Mouse (Mus musculus) liver, embryonic 14.5 days (tissue): ENCODE data around the gene Tapbpl. TPM values are rescaled to one million over a fixed set of nuclear protein-coding genes. Genes with fewer than 3 reads are reported as not detected.
A peak's percentile ranks its signal among the peaks of the same experiment; 100 is the strongest.

Source experiments
- ATAC-seq: fragments of 200-750 bp; cut with Nextera tagmentation; 2 replicates; pipeline ENCODE4 v1.8.0; 2017; ENCODE audit warnings: moderate number of reproducible peaks, mild to moderate bottlenecking, moderate library complexity; ENCODE audit not compliant: insufficient read depth
- DNase-seq, 3 experiments: peaks; one replicate each; pipeline ENCODE4 v3.0.0-alpha.2; 2012 to 2013; ENCODE audit warnings: low read depth in 3 of 3, low spot score in 3 of 3
- H3K27ac ChIP-seq: fragments of 300-500 bp; sonication (generic); 2 replicates; pipeline ENCODE4 v1.5.1; 2014; ENCODE audit warnings: moderate library complexity, mild to moderate bottlenecking, control low read depth, inconsistent platforms
- H3K27me3 ChIP-seq: fragments of 300-500 bp; sonication (generic); 2 replicates; pipeline ENCODE4 v1.6.1; 2014; ENCODE audit warnings: mild to moderate bottlenecking, low read length, moderate library complexity; ENCODE audit not compliant: control insufficient read depth, insufficient read depth
- H3K36me3 ChIP-seq: fragments of 300-500 bp; sonication (generic); replicated peaks from 2 replicates; pipeline ENCODE4 v1.6.1; 2014; ENCODE audit warnings: low read depth; ENCODE audit not compliant: control insufficient read depth, insufficient read depth
- H3K4me1 ChIP-seq, 2 experiments: fragments of 200-500 bp in 1 of 2; fragments of 300-500 bp in 1 of 2; sonication (generic) in 1 of 2; replicated peaks; 2 replicates each; pipeline ENCODE4 v1.6.1; 2012 to 2014; ENCODE audit warnings: antibody characterized with exemption in 1 of 2, inconsistent platforms in 1 of 2, low read length in 1 of 2; ENCODE audit not compliant: control insufficient read depth in 2 of 2, insufficient read depth in 2 of 2
- H3K4me2 ChIP-seq: fragments of 300-500 bp; sonication (generic); 2 replicates; pipeline ENCODE4 v1.6.1; 2014; ENCODE audit warnings: low read depth, mild to moderate bottlenecking, control low read depth, moderate library complexity
- H3K4me3 ChIP-seq, 2 experiments: fragments of 200-500 bp in 1 of 2; fragments of 300-500 bp in 1 of 2; sonication (generic) in 1 of 2; 2 replicates each; pipeline ENCODE4 v1.5.1; 2012 to 2014; ENCODE audit warnings: low read depth in 2 of 2, low read length in 2 of 2, mild to moderate bottlenecking in 2 of 2, control low read depth in 1 of 2, inconsistent platforms in 1 of 2, moderate library complexity in 1 of 2; ENCODE audit not compliant: insufficient read depth in 1 of 2
- H3K9ac ChIP-seq: fragments of 300-500 bp; sonication (generic); replicated peaks from 2 replicates; pipeline ENCODE4 v1.6.1; 2014; ENCODE audit warnings: mild to moderate bottlenecking, control low read depth, moderate library complexity
- H3K9me3 ChIP-seq: fragments of 300-500 bp; sonication (generic); 2 replicates; pipeline ENCODE4 v1.6.1; 2016; ENCODE audit warnings: low read length, mixed read lengths; ENCODE audit not compliant: control insufficient read depth
- CTCF ChIP-seq: IDR thresholded peaks from 2 replicates; pipeline ENCODE4 v1.5.1; 2016; ENCODE audit warnings: antibody characterized with exemption, low read depth, control low read depth
- EP300 ChIP-seq: IDR thresholded peaks from 2 replicates; pipeline ENCODE4 v1.6.1; 2016; ENCODE audit warnings: antibody characterized with exemption, low read depth
- WGBS: fragments of 180-500 bp; shearing (Covaris S2); extraction: QIAGEN DNeasy Blood & Tissue Kit; methylation state at CpG from one replicate; pipeline ENCODE4 v1.1.7; 2014; ENCODE audit not compliant: insufficient replicate concordance; 5-methylcytosine and 5-hydroxymethylcytosine counted together
- polyA plus RNA-seq, 2 experiments: library from polyadenylated mRNA; depleted of rRNA in 1 of 2; stranded (reverse) in 1 of 2; unstranded in 1 of 2; fragments of >200 nt; fragmentation: Nextera tagmentation in 1 of 2; extraction: Ambion mirVana in 1 of 2; gene quantifications; 2 replicates each; pipeline versions ENCODE4 v1.2.1 to v1.2.3; 2012 to 2014

Tapbpl gene
- polyA plus RNA-seq, 2 experiments: 4.2 TPM

- WGBS: 27% methylated on average over 14 of the region's 14 CpGs
- no peak for ATAC-seq
- no peaks in the 10 kb centered on the region for H3K36me3 ChIP-seq
Observed at GRCm38 (mm10) chr6:125253863-125254715, 22.4 kb upstream of the Tapbpl start.

GRCm38 (mm10) chr6:125252711-125253110, 21.1 kb upstream of the Tapbpl start:
- H3K4me2 ChIP-seq: no peak overlapping the region
- no peak overlapping the region for H3K27ac ChIP-seq
- no peaks in the 10 kb centered on the region for H3K27me3 ChIP-seq
- no peak for TF ChIP-seq CTCF
- TF ChIP-seq EP300: no peak
- no peaks in the 10 kb centered on the region for H3K9me3 ChIP-seq
- no peaks in the 10 kb centered on the region for H3K36me3 ChIP-seq
- WGBS: 77% methylated on average over 8 of the region's 8 CpGs
- DNase-seq (no peak), ATAC-seq (no peak)
- H3K9ac ChIP-seq: no peak overlapping the region
- H3K4me3 ChIP-seq: no peak overlapping the region
- no peaks in the 10 kb centered on the region; a peak in 1 of 4 replicates for H3K4me1 ChIP-seq

More at GRCm38 (mm10) chr6:125253863-125254715, 22.4 kb upstream of the Tapbpl start:
- H3K4me1 ChIP-seq: no peaks in the 10 kb centered on the region; a peak in 1 of 4 replicates
- H3K9me3 ChIP-seq: no peaks in the 10 kb centered on the region
- no peak overlapping the region for H3K27ac ChIP-seq
- no peak for DNase-seq
- H3K4me3 ChIP-seq: 0 out of 4 replicates have a peak overlapping the region, but pooled peaks of 1 of the 2 experiments have one; percentile 3
- H3K9ac ChIP-seq: no peak overlapping the region
- TF ChIP-seq CTCF (no peak), EP300 (no peak)
- no peaks in the 10 kb centered on the region for H3K27me3 ChIP-seq
- H3K4me2 ChIP-seq: peak overlapping the region; percentile 15; the same call in 1 of the 2 replicates

GRCm38 (mm10) chr6:125252285-125252684, 20.6 kb upstream of the Tapbpl start:
- ATAC-seq: no peak
- no peak overlapping the region for H3K9ac ChIP-seq
- H3K4me1 ChIP-seq: no peaks in the 10 kb centered on the region; a peak in 1 of 4 replicates
- DNase-seq: no peak
- H3K4me2 ChIP-seq: no peak overlapping the region
- TF ChIP-seq CTCF (no peak), EP300 (no peak)
- no peaks in the 10 kb centered on the region for H3K27me3 ChIP-seq
- H3K27ac ChIP-seq: no peak overlapping the region
- WGBS: 40% methylated on average over 3 of the region's 3 CpGs
- H3K36me3 ChIP-seq: no peaks in the 10 kb centered on the region
- H3K4me3 ChIP-seq: no peak overlapping the region
- H3K9me3 ChIP-seq: no peaks in the 10 kb centered on the region

GRCm38 (mm10) chr6:125244551-125244950, 12.9 kb upstream of the Tapbpl start:
- H3K36me3 ChIP-seq: no peaks in the 10 kb centered on the region
- no peaks in the 10 kb centered on the region for H3K4me1 ChIP-seq
- no peaks in the 10 kb centered on the region for H3K27me3 ChIP-seq
- no peak overlapping the region for H3K9ac ChIP-seq
- H3K4me2 ChIP-seq: no peak overlapping the region
- H3K4me3 ChIP-seq: no peak overlapping the region
- TF ChIP-seq EP300: no peak
- TF ChIP-seq CTCF: no peak
- DNase-seq: no peak
- H3K9me3 ChIP-seq: no peaks in the 10 kb centered on the region
- H3K27ac ChIP-seq: no peak overlapping the region
- 19% methylated on average over 1 of the region's 1 CpGs for WGBS
- ATAC-seq: no peak

- no peak overlapping the region for H3K9ac ChIP-seq
- ATAC-seq: no peak
- TF ChIP-seq EP300: no peak
- no peak for TF ChIP-seq CTCF
- peaks cover 0 to 4% of the 10 kb centered on the region in 2 experiments; a peak in 1 of 4 replicates for H3K4me1 ChIP-seq
- H3K36me3 ChIP-seq: no peaks in the 10 kb centered on the region
- no peak overlapping the region for H3K4me2 ChIP-seq
- 34% methylated on average over 8 of the region's 8 CpGs for WGBS
- no peak overlapping the region for H3K27ac ChIP-seq
- DNase-seq: no peak
- no peaks in the 10 kb centered on the region for H3K27me3 ChIP-seq
- H3K4me3 ChIP-seq: no peak overlapping the region
- H3K9me3 ChIP-seq: no peaks in the 10 kb centered on the region
Observed at GRCm38 (mm10) chr6:125241566-125241965, 9.9 kb upstream of the Tapbpl start.
